Mouse (Mus musculus) midbrain, embryonic 13.5 days (tissue): Measurements from ENCODE around the gene Ramp1. TPM values are rescaled to one million over a fixed set of nuclear protein-coding genes. Genes with fewer than 3 reads are reported as not detected.
A peak's percentile ranks its signal among the peaks of the same experiment; 100 is the strongest.

Source experiments
- ATAC-seq: fragments of 200-750 bp; cut with Nextera tagmentation; 2 replicates; pipeline ENCODE4 v1.8.0; 2017; ENCODE audit warnings: mild to moderate bottlenecking, moderate TSS enrichment, moderate library complexity
- H3K27ac ChIP-seq: fragments of 300-500 bp; sonication (generic); 2 replicates; pipeline ENCODE4 v1.5.1; 2015; ENCODE audit warnings: inconsistent platforms, mild to moderate bottlenecking, moderate library complexity
- H3K27me3 ChIP-seq: fragments of 300-500 bp; sonication (generic); 2 replicates; pipeline ENCODE4 v1.6.1; 2015; ENCODE audit warnings: mild to moderate bottlenecking, inconsistent platforms
- H3K36me3 ChIP-seq: fragments of 300-500 bp; sonication (generic); 2 replicates; pipeline ENCODE4 v1.6.1; 2015; ENCODE audit warnings: mild to moderate bottlenecking, inconsistent platforms
- H3K4me1 ChIP-seq: fragments of 300-500 bp; sonication (generic); replicated peaks from 2 replicates; pipeline ENCODE4 v1.6.1; 2015; ENCODE audit warnings: inconsistent platforms
- H3K4me2 ChIP-seq: fragments of 300-500 bp; sonication (generic); replicated peaks from 2 replicates; pipeline ENCODE4 v1.6.1; 2015; ENCODE audit warnings: moderate library complexity, mild to moderate bottlenecking, inconsistent platforms
- H3K4me3 ChIP-seq: fragments of 300-500 bp; sonication (generic); replicated peaks from 2 replicates; pipeline ENCODE4 v1.5.1; 2015; ENCODE audit warnings: mild to moderate bottlenecking, inconsistent platforms
- H3K9ac ChIP-seq: fragments of 300-500 bp; sonication (generic); replicated peaks from 2 replicates; pipeline ENCODE4 v1.6.1; 2015; ENCODE audit warnings: mild to moderate bottlenecking, inconsistent platforms
- H3K9me3 ChIP-seq: fragments of 300-500 bp; sonication (generic); 2 replicates; pipeline ENCODE4 v1.6.1; 2016; ENCODE audit warnings: mild to moderate bottlenecking, inconsistent platforms
- WGBS: fragments of 180-500 bp; shearing (Covaris S2); methylation state at CpG from one replicate; pipeline ENCODE4 v1.1.7; 2015; 5-methylcytosine and 5-hydroxymethylcytosine counted together
- polyA plus RNA-seq: library from polyadenylated mRNA; unstranded; fragments of >200 nt; fragmentation: Nextera tagmentation; extraction: Ambion mirVana; gene quantifications from 2 replicates; pipeline ENCODE4 v1.2.1, GENCODE M21; 2015

Gene Ramp1
- polyA plus RNA-seq, 1 experiment from 2014 or later, result 1.2 TPM

DNA sequence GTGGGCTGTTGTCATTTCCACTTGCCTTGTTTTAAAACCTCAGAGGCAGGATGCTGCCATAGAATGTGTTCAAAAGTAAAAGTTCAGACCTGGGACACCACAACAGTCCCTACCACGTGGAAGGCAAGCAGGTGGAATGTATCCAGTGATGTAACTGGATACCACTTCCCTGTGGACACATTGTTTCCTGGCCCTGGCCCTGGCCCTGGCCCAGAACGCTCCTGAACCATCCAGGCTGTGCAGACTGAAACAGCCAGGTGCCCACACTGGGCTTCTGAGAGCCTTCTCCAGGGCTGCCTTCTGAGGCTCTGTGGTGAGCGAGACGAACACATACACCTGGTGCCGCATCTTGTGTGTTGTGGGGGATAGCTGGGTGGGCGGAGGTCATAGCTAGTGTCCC, 26.0 kb downstream of the Ramp1 start:
- H3K9me3 ChIP-seq, result no peaks in the 10 kb centered on the region
- H3K27me3 ChIP-seq, result no peaks in the 10 kb centered on the region
- H3K4me1 ChIP-seq, result 0 out of 2 replicates have a peak, but pooled peaks cover 4% of the 10 kb centered on the region
- no peak overlapping the region for H3K9ac ChIP-seq
- WGBS, result 85% methylated on average over 6 of the region's 6 CpGs
- no peak overlapping the region for H3K27ac ChIP-seq
- H3K36me3 ChIP-seq, result no peaks in the 10 kb centered on the region
- no peak for ATAC-seq
- no peak overlapping the region for H3K4me3 ChIP-seq
- no peak overlapping the region for H3K4me2 ChIP-seq

DNA sequence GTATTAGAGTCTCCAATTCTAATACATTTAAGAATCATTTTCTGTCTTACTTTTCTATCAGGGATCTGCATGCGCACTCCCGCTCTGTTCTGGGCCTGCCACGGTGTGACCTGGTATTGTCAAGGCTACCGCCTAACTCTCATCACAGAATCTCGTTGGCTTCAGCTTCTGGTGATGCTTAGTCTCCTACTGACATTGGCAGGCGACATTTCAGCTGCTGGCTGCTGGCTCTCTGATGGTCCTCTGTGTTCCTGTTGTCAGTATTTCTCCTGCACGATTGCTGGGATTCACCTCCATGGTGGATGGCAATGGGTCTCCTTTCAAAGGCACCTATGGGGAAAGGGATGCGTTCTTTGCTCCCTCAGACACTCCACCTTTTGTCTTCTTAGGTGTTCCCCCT, 26.7 kb downstream of the Ramp1 start:
- H3K4me1 ChIP-seq, result 0 out of 2 replicates have a peak, but pooled peaks cover 4% of the 10 kb centered on the region
- 79% methylated on average over 8 of the region's 8 CpGs for WGBS
- no peaks in the 10 kb centered on the region for H3K27me3 ChIP-seq
- no peaks in the 10 kb centered on the region for H3K9me3 ChIP-seq
- no peak overlapping the region for H3K4me3 ChIP-seq
- ATAC-seq, result no peak
- H3K9ac ChIP-seq, result no peak overlapping the region
- H3K36me3 ChIP-seq, result no peaks in the 10 kb centered on the region
- H3K27ac ChIP-seq, result no peak overlapping the region
- no peak overlapping the region for H3K4me2 ChIP-seq

DNA sequence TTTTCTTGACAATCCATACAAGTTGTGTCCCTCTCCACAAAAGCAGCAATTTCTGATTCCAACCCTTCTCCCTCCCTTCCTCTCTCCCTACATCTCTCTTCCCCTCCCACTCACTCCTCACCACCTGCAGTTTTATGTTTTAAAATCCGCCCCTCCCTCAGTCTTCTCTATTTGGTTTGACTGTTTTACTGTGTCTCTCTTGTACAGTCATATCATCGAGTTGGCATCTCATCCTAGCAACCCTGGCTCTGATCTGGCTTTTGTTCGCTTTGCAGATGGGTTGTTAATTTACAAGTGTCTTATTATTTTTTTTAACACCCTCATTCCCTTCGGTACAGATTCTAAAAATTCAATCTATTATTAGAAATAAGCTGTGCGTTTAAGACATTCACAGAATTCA, 27.3 kb downstream of the Ramp1 start:
- H3K9ac ChIP-seq, result no peak overlapping the region
- H3K4me2 ChIP-seq, result no peak overlapping the region
- ATAC-seq, result no peak
- no peaks in the 10 kb centered on the region for H3K9me3 ChIP-seq
- 0 out of 2 replicates have a peak, but pooled peaks cover 4% of the 10 kb centered on the region for H3K4me1 ChIP-seq
- H3K4me3 ChIP-seq, result no peak overlapping the region
- WGBS, result 81% methylated on average over 5 of the region's 5 CpGs
- H3K27me3 ChIP-seq, result no peaks in the 10 kb centered on the region
- no peak overlapping the region for H3K27ac ChIP-seq
- H3K36me3 ChIP-seq, result no peaks in the 10 kb centered on the region

GRCm38 (mm10) chr1:91207334-91208074, 27.9 kb downstream of the Ramp1 start:
- H3K9me3 ChIP-seq, result no peaks in the 10 kb centered on the region
- H3K4me2 ChIP-seq, result no peak overlapping the region
- H3K4me3 ChIP-seq, result no peak overlapping the region
- 0 out of 2 replicates have a peak, but pooled peaks cover 4% of the 10 kb centered on the region for H3K4me1 ChIP-seq
- no peak overlapping the region for H3K9ac ChIP-seq
- no peaks in the 10 kb centered on the region for H3K27me3 ChIP-seq
- H3K27ac ChIP-seq, result no peak overlapping the region
- no peak for ATAC-seq
- no peaks in the 10 kb centered on the region for H3K36me3 ChIP-seq
- WGBS, result 75% methylated on average over 3 of the region's 3 CpGs

DNA sequence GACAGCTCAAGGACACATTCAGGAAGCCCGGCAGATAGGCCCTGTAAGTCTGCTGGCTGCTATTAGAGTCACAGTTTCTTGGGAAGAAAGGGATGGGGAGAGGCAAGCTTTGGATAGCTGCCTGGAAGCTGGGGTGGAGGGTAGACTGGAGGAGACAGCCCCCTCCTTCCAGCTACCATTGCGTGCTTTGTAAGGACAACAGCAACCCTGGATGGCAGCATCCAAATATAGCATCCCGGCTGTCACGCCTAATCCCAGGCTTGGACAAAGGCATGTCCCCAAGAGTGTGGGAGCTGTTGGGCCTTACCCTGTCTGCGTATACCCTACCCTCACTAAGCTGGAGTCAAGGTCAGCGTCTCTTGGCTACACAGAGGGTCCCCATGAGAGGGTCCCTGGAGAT, 29.7 kb downstream of the Ramp1 start:
- WGBS, result 76% methylated on average over 6 of the region's 6 CpGs
- Histone ChIP-seq H3K27me3 (no peaks in the 10 kb centered on the region), H3K4me1 (0 out of 2 replicates have a peak, but pooled peaks cover 4% of the 10 kb centered on the region), H3K27ac (peak overlapping the region; percentile 55), H3K9ac (no peak overlapping the region), H3K4me2 (no peak overlapping the region), H3K36me3 (no peaks in the 10 kb centered on the region), H3K9me3 (no peaks in the 10 kb centered on the region), H3K4me3 (no peak overlapping the region)
- peak; percentile 76 for ATAC-seq

DNA sequence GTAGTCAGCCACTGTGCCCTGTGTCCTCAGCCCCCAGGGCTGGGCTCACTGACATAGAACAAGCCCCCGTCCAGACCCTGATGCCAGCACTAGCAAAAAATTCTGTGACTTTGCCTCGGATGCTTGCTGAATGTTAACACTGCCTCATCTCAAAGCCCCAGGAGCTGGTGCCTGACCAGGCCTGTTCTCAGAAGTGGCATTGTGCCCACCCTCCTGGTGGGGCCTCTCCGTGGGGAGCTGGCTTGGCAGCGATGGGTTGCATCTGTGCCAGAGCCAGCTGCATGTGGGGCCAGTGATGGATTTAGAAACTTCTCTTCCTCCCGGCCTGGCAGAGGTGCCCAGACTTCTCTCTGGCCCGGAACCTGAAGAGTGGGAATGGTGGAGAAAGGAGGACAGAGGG, 30.2 kb downstream of the Ramp1 start:
- no peak overlapping the region for H3K9ac ChIP-seq
- H3K4me3 ChIP-seq, result no peak overlapping the region
- peak; percentile 83 for ATAC-seq
- no peak overlapping the region for H3K4me2 ChIP-seq
- no peaks in the 10 kb centered on the region for H3K36me3 ChIP-seq
- 80% methylated on average over 6 of the region's 6 CpGs for WGBS
- no peaks in the 10 kb centered on the region for H3K9me3 ChIP-seq
- 0 out of 2 replicates have a peak, but pooled peaks cover 4% of the 10 kb centered on the region for H3K4me1 ChIP-seq
- no peaks in the 10 kb centered on the region for H3K27me3 ChIP-seq
- H3K27ac ChIP-seq, result peak overlapping the region; percentile 55

DNA sequence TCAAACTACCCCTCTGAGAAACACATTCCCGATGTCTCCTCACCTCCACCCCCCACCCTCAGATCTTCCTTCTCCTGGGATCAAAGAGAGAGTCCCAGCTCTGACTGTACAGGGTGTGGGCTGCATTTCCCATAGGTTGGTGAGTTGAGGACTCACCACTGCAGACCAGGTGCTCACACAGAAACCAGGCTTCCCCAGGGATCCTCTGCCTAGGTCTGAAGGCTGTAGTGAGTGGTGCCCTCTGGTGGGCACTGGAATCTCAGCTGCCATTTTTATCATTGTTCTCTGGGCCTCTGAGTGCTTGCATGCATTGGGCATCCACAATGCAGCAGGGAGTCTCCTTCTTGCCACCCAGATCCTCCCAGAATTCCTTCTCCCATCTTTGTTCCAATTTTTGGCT, 31.5 kb downstream of the Ramp1 start:
- no peaks in the 10 kb centered on the region for H3K9me3 ChIP-seq
- 0 out of 2 replicates have a peak, but pooled peaks have one; percentile 41 for ATAC-seq
- WGBS, result 84% methylated on average over 1 of the region's 1 CpGs
- no peak overlapping the region for H3K9ac ChIP-seq
- H3K4me3 ChIP-seq, result no peak overlapping the region
- no peaks in the 10 kb centered on the region for H3K36me3 ChIP-seq
- no peak overlapping the region for H3K27ac ChIP-seq
- no peaks in the 10 kb centered on the region for H3K27me3 ChIP-seq
- H3K4me1 ChIP-seq, result 0 out of 2 replicates have a peak, but pooled peaks cover 4% of the 10 kb centered on the region
- no peak overlapping the region for H3K4me2 ChIP-seq

- no peak overlapping the region for H3K27ac ChIP-seq
- H3K9me3 ChIP-seq, result no peaks in the 10 kb centered on the region
- H3K4me1 ChIP-seq, result 0 out of 2 replicates have a peak, but pooled peaks cover 4% of the 10 kb centered on the region
- no peaks in the 10 kb centered on the region for H3K36me3 ChIP-seq
- ATAC-seq, result no peak
- no peak overlapping the region for H3K4me2 ChIP-seq
- no peak overlapping the region for H3K4me3 ChIP-seq
- no peaks in the 10 kb centered on the region for H3K27me3 ChIP-seq
- WGBS, result 78% methylated on average over 7 of the region's 7 CpGs
- H3K9ac ChIP-seq, result no peak overlapping the region
These were observed 32.0 kb downstream of the Ramp1 start for GRCm38 (mm10) chr1:91211591-91212008.

DNA sequence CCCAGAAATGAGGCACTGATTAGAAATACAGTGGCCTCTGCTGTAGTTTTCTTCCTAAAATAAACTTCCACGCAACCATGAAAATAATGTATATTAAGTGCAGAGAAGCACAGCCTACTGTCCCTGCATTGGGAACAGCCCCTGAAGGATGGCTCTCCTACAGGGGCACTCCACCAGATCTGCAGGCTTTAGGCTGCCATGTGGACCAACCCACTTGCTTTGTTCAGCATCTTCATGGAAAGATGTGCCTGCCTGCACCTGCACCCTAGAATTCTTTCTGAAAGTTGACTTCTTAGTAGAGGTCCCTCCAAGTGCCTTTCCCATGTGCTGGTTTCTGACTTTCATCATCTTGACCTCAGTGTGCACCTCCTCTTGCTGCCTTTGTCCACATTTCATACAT, 35.6 kb downstream of the Ramp1 start:
- Histone ChIP-seq H3K27me3 (no peaks in the 10 kb centered on the region), H3K36me3 (no peaks in the 10 kb centered on the region), H3K27ac (no peak overlapping the region), H3K9me3 (no peaks in the 10 kb centered on the region), H3K4me1 (no peaks in the 10 kb centered on the region), H3K4me2 (no peak overlapping the region), H3K9ac (no peak overlapping the region), H3K4me3 (no peak overlapping the region)
- WGBS, result 96% methylated on average over 1 of the region's 1 CpGs
- ATAC-seq, result no peak

DNA sequence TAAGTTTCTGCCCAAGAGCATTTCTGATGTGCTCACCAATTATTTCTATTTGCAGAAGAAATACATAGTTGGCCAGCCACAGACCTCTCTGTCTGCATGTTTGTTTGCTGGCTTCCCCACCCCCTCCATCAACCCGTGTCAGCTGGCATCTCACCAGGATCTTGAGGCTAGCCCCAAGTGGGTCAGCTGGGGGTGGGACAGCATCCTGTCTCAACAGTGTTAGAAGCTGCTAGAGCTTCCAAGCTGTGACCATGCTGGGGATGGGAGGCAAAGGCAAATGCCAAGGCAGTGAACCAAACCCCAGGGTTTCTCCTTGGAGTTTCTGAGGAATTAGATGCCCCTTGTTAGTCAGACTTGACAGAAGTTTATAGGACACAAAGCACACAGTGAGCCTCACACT, 36.4 kb downstream of the Ramp1 start:
- Histone ChIP-seq H3K27me3 (no peaks in the 10 kb centered on the region), H3K9ac (no peak overlapping the region), H3K27ac (no peak overlapping the region), H3K4me1 (no peaks in the 10 kb centered on the region), H3K4me2 (no peak overlapping the region), H3K36me3 (no peaks in the 10 kb centered on the region), H3K9me3 (no peaks in the 10 kb centered on the region), H3K4me3 (no peak overlapping the region)
- WGBS, result 65% methylated on average over 1 of the region's 1 CpGs
- ATAC-seq, result no peak

GRCm38 (mm10) chr1:91216504-91217267, 37.1 kb downstream of the Ramp1 start:
- Histone ChIP-seq H3K4me2 (no peak overlapping the region), H3K4me1 (no peaks in the 10 kb centered on the region), H3K36me3 (no peaks in the 10 kb centered on the region), H3K27ac (no peak overlapping the region), H3K4me3 (no peak overlapping the region), H3K27me3 (no peaks in the 10 kb centered on the region), H3K9me3 (no peaks in the 10 kb centered on the region), H3K9ac (no peak overlapping the region)
- ATAC-seq, result no peak
- 66% methylated on average over 10 of the region's 10 CpGs for WGBS

GRCm38 (mm10) chr1:91219641-91220321, 40.2 kb downstream of the Ramp1 start:
- no peaks in the 10 kb centered on the region for H3K36me3 ChIP-seq
- H3K4me3 ChIP-seq, result no peak overlapping the region
- H3K9me3 ChIP-seq, result no peaks in the 10 kb centered on the region
- H3K27me3 ChIP-seq, result no peaks in the 10 kb centered on the region
- no peak overlapping the region for H3K9ac ChIP-seq
- no peak overlapping the region for H3K27ac ChIP-seq
- H3K4me2 ChIP-seq, result no peak overlapping the region
- no peaks in the 10 kb centered on the region for H3K4me1 ChIP-seq
- 87% methylated on average over 7 of the region's 7 CpGs for WGBS
- no peak for ATAC-seq
